Mouse (Mus musculus): ENCODE data around the gene Scrg1. TPM values are rescaled to one million over a fixed set of nuclear protein-coding genes. Genes with fewer than 3 reads are reported as not detected.
A peak's percentile ranks its signal among the peaks of the same experiment; 100 is the strongest.
"Not testable (repeated sequence)": the region's sequence is repeated elsewhere in the genome, so short reads cannot be mapped to it uniquely, and the experiment has no call there.

Scrg1 gene
- total RNA-seq, 2 experiments from 2014 or later: 0.45 to 1.2 TPM

- DNase-seq: no peak
Measured at GRCm38 (mm10) chr8:57457152-57457551, 1.4 kb downstream of the Scrg1 start.

- peak; percentile 43 for DNase-seq
Measured at GRCm38 (mm10) chr8:57457942-57458341, 2.2 kb downstream of the Scrg1 start.

GRCm38 (mm10) chr8:57462839-57463238, 7.1 kb downstream of the Scrg1 start:
- DNase-seq: no peak

- DNase-seq: no peak
Measured at GRCm38 (mm10) chr8:57463757-57464156, 8.0 kb downstream of the Scrg1 start.

- DNase-seq: peak; percentile 83
Measured at GRCm38 (mm10) chr8:57468624-57469023, 12.9 kb downstream of the Scrg1 start.

- no peak for DNase-seq
Measured at GRCm38 (mm10) chr8:57470863-57471262, 15.1 kb downstream of the Scrg1 start.

GRCm38 (mm10) chr8:57473751-57474150, 18.0 kb downstream of the Scrg1 start:
- no peak for DNase-seq

GRCm38 (mm10) chr8:57478406-57478805, 22.7 kb downstream of the Scrg1 start:
- DNase-seq: no peak

- DNase-seq: no peak
Measured at GRCm38 (mm10) chr8:57479700-57480099, 24.0 kb downstream of the Scrg1 start.

GRCm38 (mm10) chr8:57480606-57481005, 24.9 kb downstream of the Scrg1 start:
- DNase-seq: no peak

- peak; percentile 65 for DNase-seq
Measured at GRCm38 (mm10) chr8:57486491-57487440, 31.0 kb downstream of the Scrg1 start.

- DNase-seq: peak; percentile 99
Measured at GRCm38 (mm10) chr8:57487441-57488155, 31.9 kb downstream of the Scrg1 start, which contains the start of gene Sap30. Gene Sap30 (minus strand): TSS chr8:57487860.

GRCm38 (mm10) chr8:57488312-57488765, 32.6 kb downstream of the Scrg1 start:
- peak; percentile 71 for DNase-seq

GRCm38 (mm10) chr8:57489366-57489765, 33.6 kb downstream of the Scrg1 start:
- no peak for DNase-seq

- no peak for DNase-seq
Measured at GRCm38 (mm10) chr8:57489896-57490295, 34.2 kb downstream of the Scrg1 start.

- no peak for DNase-seq
Measured at GRCm38 (mm10) chr8:57491873-57492272, 36.1 kb downstream of the Scrg1 start.

- no peak for DNase-seq
Measured at GRCm38 (mm10) chr8:57498494-57498846, 42.7 kb downstream of the Scrg1 start.

- DNase-seq: peak; percentile 80
Measured at GRCm38 (mm10) chr8:57498847-57499511, 43.3 kb downstream of the Scrg1 start.

GRCm38 (mm10) chr8:57503641-57504040, 47.9 kb downstream of the Scrg1 start:
- DNase-seq: peak; percentile 80

GRCm38 (mm10) chr8:57505500-57505899, 49.8 kb downstream of the Scrg1 start:
- DNase-seq: not testable (repeated sequence)

GRCm38 (mm10) chr8:57507556-57508063, 51.9 kb downstream of the Scrg1 start:
- no peak for DNase-seq

- DNase-seq: no peak
Measured at GRCm38 (mm10) chr8:57508657-57509056, 52.9 kb downstream of the Scrg1 start.

All from adrenal gland, postnatal 10 days (tissue).